In the genomic region with DNA sequence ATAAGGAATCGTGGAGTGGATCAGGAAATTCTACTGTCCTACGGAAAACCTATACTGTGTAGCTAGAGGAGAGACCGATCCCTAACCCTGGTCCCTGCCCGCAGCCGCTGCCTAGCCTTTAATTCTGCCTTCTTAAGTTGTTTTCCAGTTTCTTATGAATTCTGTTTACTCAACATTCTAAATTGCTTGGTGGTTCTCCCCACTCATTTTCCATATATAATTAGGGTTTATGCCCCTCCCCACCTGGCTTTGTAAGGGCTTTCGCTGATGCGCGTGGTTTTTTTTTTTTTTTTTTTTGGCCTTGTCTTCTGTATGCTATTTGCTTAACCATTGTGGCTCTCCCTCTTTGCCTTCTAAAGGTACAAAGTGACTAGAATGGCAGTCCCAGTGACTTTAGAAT, we compare ENCODE assay signal across 9 mouse cellular contexts. TPM values are rescaled to one million over a fixed set of nuclear protein-coding genes. Genes with fewer than 3 reads are reported as not detected.
A peak's percentile ranks its signal among the peaks of the same experiment; 100 is the strongest.
DNase-seq lines count a peak whose midpoint lies in the region; ATAC-seq and TF ChIP-seq lines count a peak whose summit lies in the region.
"Had no signal": no experiment of that assay in that cellular context is flagged by ENCODE, and none has a peak within 500 bp of the region (broad histone marks: within the 10 kb centered on the region; RNA-seq: fewer than 3 reads in every experiment).

No protein-coding gene starts in this region.

- TF ChIP-seq CTCF in liver, postnatal 0 days (IDR thresholded peaks at IDR 0.05; ENCODE audit: low read depth): no peak

- no peak for TF ChIP-seq EP300 in liver, postnatal 0 days (IDR thresholded peaks at IDR 0.05; ENCODE audit: low read depth)

- in situ Hi-C loops in ES-E14 (cut with MboI; ENCODE audit: low sequenced_read_pairs in 2 of 2, unreplicated experiment in 2 of 2): no loop called here

- ATAC-seq in heart, embryonic 13.5 days (ENCODE audit: extremely low read depth, insufficient number of reproducible peaks, low FRiP score, low TSS enrichment): no peak
- ATAC-seq in forebrain, embryonic 13.5 days: no peak
- no peak for ATAC-seq in liver, postnatal 0 days

- H3K4me3 ChIP-seq in heart, embryonic 13.5 days: peak overlapping the region; percentile 99
- peak overlapping the region; percentile 76 to 100 for H3K4me3 ChIP-seq in ES-E14 (ENCODE audit: insufficient read depth in 1 of 2, low read depth in 1 of 2, low read length in 2 of 2, poor library complexity in 1 of 2, severe bottlenecking in 1 of 2)
- peak overlapping the region; percentile 79 for H3K4me3 ChIP-seq in forebrain, embryonic 13.5 days
- peak overlapping the region; percentile 91 for H3K4me3 ChIP-seq in liver, postnatal 0 days (ENCODE audit: low read depth, low read length)

- H3K4me2 ChIP-seq in heart, embryonic 13.5 days: peak overlapping the region; percentile 76
- peak overlapping the region; percentile 63 for H3K4me2 ChIP-seq in forebrain, embryonic 13.5 days
- peak overlapping the region; percentile 83 for H3K4me2 ChIP-seq in liver, postnatal 0 days (ENCODE audit: low read depth, low read length)

- 5% methylated on average over 8 of the region's 8 CpGs for WGBS in heart, embryonic 13.5 days
- 6% methylated on average over 8 of the region's 8 CpGs for WGBS in forebrain, embryonic 13.5 days
- 2% methylated on average over 8 of the region's 8 CpGs for WGBS in liver, postnatal 0 days (ENCODE audit: insufficient replicate concordance)

- H3K27ac ChIP-seq in heart, embryonic 13.5 days (replicated peaks): peak overlapping the region; percentile 96
- H3K27ac ChIP-seq in ES-E14 (ENCODE audit: insufficient read depth, low read depth, low read length, poor library complexity, severe bottlenecking): peak overlapping the region; percentile 63; the same call in 1 of the 2 replicates
- H3K27ac ChIP-seq in forebrain, embryonic 13.5 days: peak overlapping the region; percentile 99
- H3K27ac ChIP-seq in liver, postnatal 0 days (ENCODE audit: low read depth): peak overlapping the region; percentile 99

- H3K4me1 ChIP-seq in heart, embryonic 13.5 days: peaks cover 40% of the 10 kb centered on the region
- peaks cover 4 to 8% of the 10 kb centered on the region in 2 experiments; a peak in 3 of 4 replicates for H3K4me1 ChIP-seq in ES-E14 (ENCODE audit: control insufficient read depth in 2 of 2, insufficient read depth in 2 of 2, low read length in 2 of 2, poor library complexity in 1 of 2)
- peaks cover 45% of the 10 kb centered on the region for H3K4me1 ChIP-seq in forebrain, embryonic 13.5 days
- peaks cover 40% of the 10 kb centered on the region for H3K4me1 ChIP-seq in liver, postnatal 0 days (ENCODE audit: insufficient read depth)

- H3K9ac ChIP-seq in heart, embryonic 13.5 days: peak overlapping the region; percentile 97
- peak overlapping the region; percentile 79 for H3K9ac ChIP-seq in ES-E14 (ENCODE audit: insufficient read depth, low read depth, low read length, poor library complexity, severe bottlenecking)
- H3K9ac ChIP-seq in forebrain, embryonic 13.5 days: peak overlapping the region; percentile 93
- H3K9ac ChIP-seq in liver, postnatal 0 days (replicated peaks): peak overlapping the region; percentile 89

- H3K27me3 ChIP-seq in heart, embryonic 13.5 days (replicated peaks): no peaks in the 10 kb centered on the region
- H3K27me3 ChIP-seq in forebrain, embryonic 13.5 days: no peaks in the 10 kb centered on the region
- no peaks in the 10 kb centered on the region for H3K27me3 ChIP-seq in liver, postnatal 0 days (ENCODE audit: insufficient read depth, low read length)
- H3K27me3 ChIP-seq: Patski had no signal

- no peaks in the 10 kb centered on the region for H3K9me3 ChIP-seq in heart, embryonic 13.5 days
- H3K9me3 ChIP-seq in ES-E14 (ENCODE audit: control insufficient read depth, insufficient read depth, low read depth, low read length): no peaks in the 10 kb centered on the region
- H3K9me3 ChIP-seq in forebrain, embryonic 13.5 days (replicated peaks): no peaks in the 10 kb centered on the region
- no peaks in the 10 kb centered on the region for H3K9me3 ChIP-seq in liver, postnatal 0 days (ENCODE audit: low read length)

- DNase-seq in heart, adult 9 months (ENCODE audit: low spot score in 2 of 2): no peak
- DNase-seq in ES-E14 (ENCODE audit: low read depth, low spot score): no peak
- DNase-seq in liver, postnatal 0 days: no peak
- no peak for DNase-seq in right cerebral cortex, postnatal 14 days
- no peak for DNase-seq in thymus, postnatal 10 days (ENCODE audit: low spot score in 2 of 2)
- DNase-seq in left cerebral cortex, adult 18-20 months (ENCODE audit: low spot score in 2 of 2): no peak

- peaks cover 17% of the 10 kb centered on the region for H3K36me3 ChIP-seq in heart, embryonic 13.5 days
- H3K36me3 ChIP-seq in ES-E14 (ENCODE audit: control insufficient read depth, insufficient read depth, low read length, poor library complexity, severe bottlenecking): no peaks in the 10 kb centered on the region
- peaks cover 10% of the 10 kb centered on the region; the same call in 1 of the 2 replicates for H3K36me3 ChIP-seq in forebrain, embryonic 13.5 days (ENCODE audit: poor library complexity, severe bottlenecking)
- H3K36me3 ChIP-seq in liver, postnatal 0 days (replicated peaks; ENCODE audit: insufficient read depth, low read length): peaks cover 9% of the 10 kb centered on the region; the same call in 1 of the 2 replicates

TF ChIP-seq in ES-E14, 5 proteins besides CTCF, POLR2A, EP300 and RAD21:
- TF ChIP-seq ZNF384 (IDR thresholded peaks at IDR 0.05; ENCODE audit: low read depth, low read length) (peak; percentile 42; the same call in 1 of the 2 replicates), CHD2 (IDR thresholded peaks at IDR 0.05; ENCODE audit: low read depth, low read length) (no peak), HCFC1 (IDR thresholded peaks at IDR 0.05; ENCODE audit: borderline replicate concordance, insufficient read depth, low read length) (no peak)

RNA-seq across cellular contexts. Expression of a gene that starts 0.6 kb away (rescaled TPM):
- 14.5 and 15.2 TPM in 2 replicates for polyA plus RNA-seq in heart, embryonic 13.5 days (2015; fragmentation: Nextera tagmentation; extraction: Ambion mirVana)
- 4.9 and 7.1 TPM in 2 replicates for total RNA-seq in ES-E14 (2012; rRNA removed)
- polyA plus RNA-seq in forebrain, embryonic 13.5 days (2015; fragmentation: Nextera tagmentation; extraction: Ambion mirVana): 38.9 and 52.3 TPM in 2 replicates
- 12.7 TPM in 2 replicates for polyA plus RNA-seq in liver, postnatal 0 days (2015; fragmentation: Nextera tagmentation; extraction: Ambion mirVana)
- 10 to 100 TPM; 14.0 to 15.9 TPM for total RNA-seq in left cerebral cortex, adult 18-20 months (2021)

RNA-seq across cellular contexts. Expression of a gene that starts 1.4 kb away (rescaled TPM):
- polyA plus RNA-seq in heart, embryonic 13.5 days (2015; fragmentation: Nextera tagmentation; extraction: Ambion mirVana): 327 TPM in 2 replicates
- total RNA-seq in ES-E14 (2012; rRNA removed): 249 and 298 TPM in 2 replicates
- 335 and 337 TPM in 2 replicates for polyA plus RNA-seq in forebrain, embryonic 13.5 days (2015; fragmentation: Nextera tagmentation; extraction: Ambion mirVana)
- polyA plus RNA-seq in liver, postnatal 0 days (2015; fragmentation: Nextera tagmentation; extraction: Ambion mirVana): 282 and 296 TPM in 2 replicates
- total RNA-seq in left cerebral cortex, adult 18-20 months (2021): 100 to 1,000 TPM; 233 to 241 TPM

RNA-seq across cellular contexts. Expression of a gene that starts 29.4 kb away (rescaled TPM):
- polyA plus RNA-seq in heart, embryonic 13.5 days (2015; fragmentation: Nextera tagmentation; extraction: Ambion mirVana): not detected in 2 replicates
- total RNA-seq in ES-E14 (2012; rRNA removed): not detected in 2 replicates
- not detected in 2 replicates for polyA plus RNA-seq in forebrain, embryonic 13.5 days (2015; fragmentation: Nextera tagmentation; extraction: Ambion mirVana)
- polyA plus RNA-seq in liver, postnatal 0 days (2015; fragmentation: Nextera tagmentation; extraction: Ambion mirVana): not detected in 2 replicates
- not detected for total RNA-seq in left cerebral cortex, adult 18-20 months (2021)
- polyA plus RNA-seq: Patski had no signal
